8 mouse cellular contexts compared by ENCODE assay signal in the genomic region with DNA sequence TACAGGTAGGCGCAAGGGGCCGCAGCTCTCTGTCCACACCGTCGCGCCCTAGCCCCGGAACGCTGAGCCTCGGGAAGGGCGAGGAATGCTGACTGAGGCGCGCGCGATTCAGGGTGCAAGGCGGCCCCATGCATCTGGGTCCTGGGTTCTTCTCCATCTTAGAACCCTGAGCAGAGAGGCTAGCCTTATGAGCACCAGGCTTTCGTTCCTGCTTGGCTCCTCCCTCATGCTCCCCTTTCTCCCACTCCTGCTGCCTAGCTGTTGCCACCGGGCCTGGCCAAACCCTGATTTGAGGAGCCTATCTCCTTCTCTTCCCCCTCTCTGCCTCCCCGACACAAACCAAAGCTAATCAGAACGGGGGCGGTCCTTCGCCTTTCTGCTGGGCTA. TPM values are rescaled to one million over a fixed set of nuclear protein-coding genes. Genes with fewer than 3 reads are reported as not detected.
DNase-seq lines count a peak whose midpoint lies in the region; ATAC-seq and TF ChIP-seq lines count a peak whose summit lies in the region.
"Not testable (repeated sequence)": the region's sequence is repeated elsewhere in the genome, so short reads cannot be mapped to it uniquely, and the experiment has no call there.

No protein-coding gene starts in this region.

- peak; percentile 15 for DNase-seq in adrenal gland, postnatal 14 days
- DNase-seq in cerebellum, postnatal 4 days (ENCODE audit: low spot score in 2 of 2), result peak; percentile 32 to 48
- DNase-seq in forebrain, postnatal 0 days, result peak; percentile 5
- DNase-seq in layer of hippocampus, adult 9-10 months (ENCODE audit: low spot score), result peak; percentile 42
- DNase-seq in left cerebral cortex, postnatal 4 days, result peak; percentile 45
- DNase-seq in right cerebral cortex, postnatal 25 days, result peak; percentile 83

- not testable (repeated sequence) for H3K4me1 ChIP-seq in forebrain, postnatal 0 days (ENCODE audit: insufficient read depth); hindbrain, embryonic 12.5 days; midbrain, embryonic 13.5 days (replicated peaks)

- intact Hi-C loops in left cerebral cortex, postnatal 4 days (cut with DNase I), result not testable (repeated sequence)

- H3K4me3 ChIP-seq in forebrain, postnatal 0 days (ENCODE audit: low read depth, low read length), result peak overlapping the region; percentile 30
- peak overlapping the region; percentile 25 for H3K4me3 ChIP-seq in hindbrain, embryonic 12.5 days
- H3K4me3 ChIP-seq in midbrain, embryonic 13.5 days (replicated peaks), result peak overlapping the region; percentile 37

- not testable (repeated sequence) for TF ChIP-seq CTCF in forebrain, postnatal 0 days (IDR thresholded peaks at IDR 0.05; ENCODE audit: low read depth)

- H3K4me2 ChIP-seq in forebrain, postnatal 0 days (ENCODE audit: low read depth), result peak overlapping the region; percentile 41
- H3K4me2 ChIP-seq in hindbrain, embryonic 12.5 days (replicated peaks), result peak overlapping the region; percentile 50
- peak overlapping the region; percentile 49 for H3K4me2 ChIP-seq in midbrain, embryonic 13.5 days (replicated peaks)

- not testable (repeated sequence) for H3K27me3 ChIP-seq in forebrain, postnatal 0 days (ENCODE audit: insufficient read depth, low read length); hindbrain, embryonic 12.5 days; midbrain, embryonic 13.5 days

- not testable (repeated sequence) for H3K9me3 ChIP-seq in forebrain, postnatal 0 days (ENCODE audit: low read length); hindbrain, embryonic 12.5 days (replicated peaks); midbrain, embryonic 13.5 days

- ATAC-seq in forebrain, postnatal 0 days, result peak; percentile 80
- peak; percentile 47; the same call in 1 of the 2 replicates for ATAC-seq in hindbrain, embryonic 12.5 days (ENCODE audit: low FRiP score)
- ATAC-seq in midbrain, embryonic 13.5 days, result peak; percentile 70

- not testable (repeated sequence) for H3K27ac ChIP-seq in forebrain, postnatal 0 days (ENCODE audit: low read depth, low read length); hindbrain, embryonic 12.5 days; midbrain, embryonic 13.5 days

- H3K9ac ChIP-seq in forebrain, postnatal 0 days, result peak overlapping the region; percentile 46
- H3K9ac ChIP-seq in hindbrain, embryonic 12.5 days, result not testable (repeated sequence)
- 0 out of 2 replicates have a peak overlapping the region, but pooled peaks have one; percentile 36 for H3K9ac ChIP-seq in midbrain, embryonic 13.5 days (replicated peaks)

- 0% methylated on average over 11 of the region's 20 CpGs for WGBS in forebrain, postnatal 0 days
- WGBS in hindbrain, embryonic 12.5 days, result 3% methylated on average over 16 of the region's 20 CpGs
- WGBS in midbrain, embryonic 13.5 days, result 4% methylated on average over 6 of the region's 20 CpGs

- H3K36me3 ChIP-seq in forebrain, postnatal 0 days (ENCODE audit: insufficient read depth); hindbrain, embryonic 12.5 days; midbrain, embryonic 13.5 days: not testable (repeated sequence)

RNA-seq across cellular contexts. Expression of a gene that starts 0.4 kb away (rescaled TPM):
- total RNA-seq in adrenal gland, postnatal 14 days (2021), result 11.4 and 13.0 TPM in 2 replicates
- total RNA-seq in forebrain, postnatal 0 days (2014; rRNA removed), result 62.2 and 71.9 TPM in 2 replicates
- 40.3 and 59.0 TPM in 2 replicates for polyA plus RNA-seq in forebrain, postnatal 0 days (2015; fragmentation: Nextera tagmentation; extraction: Ambion mirVana)
- 35.1 and 37.5 TPM in 2 replicates for polyA plus RNA-seq in hindbrain, embryonic 12.5 days (2016; fragmentation: Nextera tagmentation; extraction: Ambion mirVana)
- total RNA-seq in left cerebral cortex, postnatal 4 days (2021), result 10 to 100 TPM; 76.6 to 85.7 TPM
- polyA plus RNA-seq in midbrain, embryonic 13.5 days (2015; fragmentation: Nextera tagmentation; extraction: Ambion mirVana), result 32.5 and 33.7 TPM in 2 replicates

Comparison
In these comparisons a context has a peak if more than half of its experiments do, and no peak if none do; other contexts are left out.
1. DNase-seq: peak in every context shown above with its lines; median percentile 83 in right cerebral cortex, postnatal 25 days; 45 in left cerebral cortex, postnatal 4 days; 42 in layer of hippocampus, adult 9-10 months; 40 in cerebellum, postnatal 4 days; 15 in adrenal gland, postnatal 14 days; 5 in forebrain, postnatal 0 days.